Comparison of ENCODE assay signal across 8 mouse cellular contexts in genomic region chr13:93855701-93856183, GRCm38 (mm10).
A peak's percentile ranks its signal among the peaks of the same experiment; 100 is the strongest.
DNase-seq lines count a peak whose midpoint lies in the region; ATAC-seq lines count a peak whose summit lies in the region.

No protein-coding gene starts in this region.

- no peak overlapping the region for H3K27ac ChIP-seq in midbrain, embryonic 14.5 days (replicated peaks; ENCODE audit: low read depth, low read length)
- no peak overlapping the region for H3K27ac ChIP-seq in midbrain, embryonic 15.5 days
- no peak overlapping the region for H3K27ac ChIP-seq in kidney, embryonic 16.5 days (ENCODE audit: low read length)

- no peak for ATAC-seq in midbrain, embryonic 14.5 days (ENCODE audit: low FRiP score, low TSS enrichment)
- ATAC-seq in midbrain, embryonic 15.5 days (replicated peaks) = no peak
- 0 out of 2 replicates have a peak, but pooled peaks have one; percentile 33 for ATAC-seq in granulocyte monocyte progenitor cell, adult 5-6 weeks (replicated peaks; ENCODE audit: poor library complexity, severe bottlenecking)
- ATAC-seq in kidney, embryonic 16.5 days (ENCODE audit: low FRiP score, low TSS enrichment) = no peak
- ATAC-seq in megakaryocyte progenitor cell, adult 5-6 weeks (replicated peaks; ENCODE audit: poor library complexity) = peak; percentile 38
- ATAC-seq in erythroblast, adult 5-6 weeks (replicated peaks; ENCODE audit: low FRiP score, poor library complexity, severe bottlenecking) = no peak
- no peak for ATAC-seq in inflammation-experienced regulatory T-cells, adult 6 months

- H3K9ac ChIP-seq in midbrain, embryonic 14.5 days (replicated peaks; ENCODE audit: low read length) = no peak overlapping the region
- no peak overlapping the region for H3K9ac ChIP-seq in midbrain, embryonic 15.5 days
- H3K9ac ChIP-seq in kidney, embryonic 16.5 days (replicated peaks; ENCODE audit: low read length) = no peak overlapping the region

- no peaks in the 10 kb centered on the region for H3K9me3 ChIP-seq in midbrain, embryonic 14.5 days (ENCODE audit: control insufficient read depth, low read length)
- H3K9me3 ChIP-seq in midbrain, embryonic 15.5 days = no peaks in the 10 kb centered on the region
- no peaks in the 10 kb centered on the region for H3K9me3 ChIP-seq in kidney, embryonic 16.5 days (ENCODE audit: low read length)

- 52% methylated on average over 11 of the region's 11 CpGs for WGBS in midbrain, embryonic 14.5 days
- 55% methylated on average over 11 of the region's 11 CpGs for WGBS in midbrain, embryonic 15.5 days
- WGBS in kidney, embryonic 16.5 days = 27% methylated on average over 11 of the region's 11 CpGs

- DNase-seq in midbrain, embryonic 14.5 days = no peak
- DNase-seq in adrenal gland, postnatal 36 days = peak; percentile 40 to 76

- no peaks in the 10 kb centered on the region for H3K27me3 ChIP-seq in midbrain, embryonic 14.5 days (ENCODE audit: control insufficient read depth, insufficient read depth, low read length)
- no peaks in the 10 kb centered on the region for H3K27me3 ChIP-seq in midbrain, embryonic 15.5 days (replicated peaks)
- no peaks in the 10 kb centered on the region for H3K27me3 ChIP-seq in kidney, embryonic 16.5 days (ENCODE audit: insufficient read depth, low read length)

- H3K36me3 ChIP-seq in midbrain, embryonic 14.5 days (ENCODE audit: control insufficient read depth, insufficient read depth, low read length) = no peaks in the 10 kb centered on the region
- H3K36me3 ChIP-seq in midbrain, embryonic 15.5 days (replicated peaks) = no peaks in the 10 kb centered on the region
- H3K36me3 ChIP-seq in kidney, embryonic 16.5 days (ENCODE audit: insufficient read depth, low read length) = no peaks in the 10 kb centered on the region

- peaks cover 5% of the 10 kb centered on the region; the same call in 1 of the 2 replicates for H3K4me1 ChIP-seq in midbrain, embryonic 14.5 days (ENCODE audit: control insufficient read depth, insufficient read depth, low read length)
- H3K4me1 ChIP-seq in midbrain, embryonic 15.5 days = peaks cover 6% of the 10 kb centered on the region
- H3K4me1 ChIP-seq in kidney, embryonic 16.5 days (ENCODE audit: insufficient read depth, low read length) = peaks cover 39% of the 10 kb centered on the region

- H3K4me3 ChIP-seq in midbrain, embryonic 14.5 days (replicated peaks; ENCODE audit: low read depth, low read length) = no peak overlapping the region
- H3K4me3 ChIP-seq in midbrain, embryonic 15.5 days = no peak overlapping the region
- no peak overlapping the region for H3K4me3 ChIP-seq in kidney, embryonic 16.5 days (ENCODE audit: low read length)

- H3K4me2 ChIP-seq in midbrain, embryonic 14.5 days (ENCODE audit: low read length) = peak overlapping the region; percentile 12; the same call in 1 of the 2 replicates
- no peak overlapping the region for H3K4me2 ChIP-seq in midbrain, embryonic 15.5 days
- H3K4me2 ChIP-seq in kidney, embryonic 16.5 days (replicated peaks; ENCODE audit: low read depth, low read length) = peak overlapping the region; percentile 35; the same call in 1 of the 2 replicates

Comparison
In these comparisons a context has a peak if more than half of its experiments do, and no peak if none do; other contexts are left out.
1. ATAC-seq: peak in granulocyte monocyte progenitor cell, adult 5-6 weeks (single experiment) and megakaryocyte progenitor cell, adult 5-6 weeks (single experiment); none in midbrain, embryonic 14.5 days (single experiment), midbrain, embryonic 15.5 days (single experiment), kidney, embryonic 16.5 days (single experiment), erythroblast, adult 5-6 weeks (single experiment) and inflammation-experienced regulatory T-cells, adult 6 months (single experiment).